Mouse (Mus musculus) ES-CJ7 (cell line): ENCODE results near the gene Vmn1r217.
"Not testable (repeated sequence)": the region's sequence is repeated elsewhere in the genome, so short reads cannot be mapped to it uniquely, and the experiment has no call there.

Source experiments
- DNase-seq: peaks from one replicate; pipeline ENCODE4 v3.0.0; 2011; ENCODE audit warnings: low read depth, low spot score

Vmn1r217 gene

GRCm38 (mm10) chr13:23118126-23118525 is at the start of gene Vmn1r217:
Gene Vmn1r217, minus strand, starts transcription at chr13:23118226.
- not testable (repeated sequence) for DNase-seq

GRCm38 (mm10) chr13:23166471-23166870 is 48.4 kb upstream of the Vmn1r217 start:
- DNase-seq: not testable (repeated sequence)

GRCm38 (mm10) chr13:23159012-23159411 is 41.0 kb upstream of the Vmn1r217 start, which contains the start of gene Vmn1r219:
Gene Vmn1r219, plus strand, starts transcription at chr13:23159312.
- no peak for DNase-seq

DNA sequence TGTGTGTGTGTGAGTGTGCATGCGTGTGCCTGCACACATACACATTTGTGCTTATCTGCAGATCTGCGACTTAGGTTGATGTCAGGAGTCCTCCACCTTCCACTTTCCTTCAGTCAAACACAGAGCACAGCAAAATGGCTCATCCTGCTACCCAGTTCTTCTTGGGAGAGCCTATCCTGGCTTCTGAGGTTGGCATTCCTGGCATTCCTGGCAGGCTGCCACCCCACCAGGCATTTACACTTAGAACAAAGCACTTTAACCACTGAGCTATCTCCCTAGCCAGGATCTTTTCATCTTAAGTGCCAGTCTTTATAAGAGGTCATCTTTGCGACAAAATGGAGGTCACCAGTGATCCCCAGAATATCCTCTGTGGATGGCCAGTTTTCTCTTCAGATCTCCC is 39.8 kb upstream of the Vmn1r217 start:
- peak; percentile 56 for DNase-seq

DNA sequence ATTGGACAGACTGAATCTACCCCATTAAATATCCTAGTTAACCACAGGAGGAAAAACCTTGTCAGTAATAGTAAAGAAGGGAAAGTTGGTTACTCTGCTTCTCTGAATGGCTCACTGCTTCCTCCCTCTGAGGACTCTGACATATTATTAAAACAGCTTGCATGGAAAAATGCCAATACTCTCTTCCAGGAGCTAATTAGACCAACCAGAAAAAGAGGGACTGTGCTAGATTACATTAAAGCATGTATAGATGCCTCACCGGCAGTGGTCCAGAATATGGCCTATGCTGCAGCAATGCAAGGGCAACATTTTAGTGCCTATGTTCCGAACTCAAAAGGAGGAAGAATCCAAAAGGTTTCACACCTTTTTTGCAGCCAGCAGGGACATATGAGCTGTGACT is 20.9 kb upstream of the Vmn1r217 start:
- no peak for DNase-seq

DNA sequence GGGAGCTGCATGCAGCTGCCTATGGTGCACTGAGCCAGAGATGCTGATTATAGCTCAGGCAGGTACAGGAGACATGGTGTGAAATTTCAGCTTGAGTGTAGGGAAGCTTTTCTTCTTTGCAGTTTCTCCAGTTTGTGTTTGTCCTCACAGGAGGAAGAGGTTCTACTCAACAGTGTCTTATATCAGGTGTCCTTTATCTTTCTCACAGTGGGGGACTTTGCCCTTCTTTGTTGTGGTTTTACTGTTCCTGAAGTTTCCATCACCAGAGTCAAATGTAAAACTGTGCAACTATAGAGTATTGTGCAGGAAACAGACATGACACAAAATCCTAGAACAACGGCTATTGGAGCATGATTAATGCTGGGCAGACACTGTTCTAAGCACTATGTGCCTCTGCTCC is 15.5 kb upstream of the Vmn1r217 start:
- no peak for DNase-seq

- DNase-seq: no peak
Observed at GRCm38 (mm10) chr13:23133099-23133498, 15.1 kb upstream of the Vmn1r217 start, which contains the start of gene Vmn1r218. Gene Vmn1r218, plus strand, starts transcription at chr13:23133155.

- no peak for DNase-seq
Observed at GRCm38 (mm10) chr13:23120611-23121010, 2.6 kb upstream of the Vmn1r217 start.

DNA sequence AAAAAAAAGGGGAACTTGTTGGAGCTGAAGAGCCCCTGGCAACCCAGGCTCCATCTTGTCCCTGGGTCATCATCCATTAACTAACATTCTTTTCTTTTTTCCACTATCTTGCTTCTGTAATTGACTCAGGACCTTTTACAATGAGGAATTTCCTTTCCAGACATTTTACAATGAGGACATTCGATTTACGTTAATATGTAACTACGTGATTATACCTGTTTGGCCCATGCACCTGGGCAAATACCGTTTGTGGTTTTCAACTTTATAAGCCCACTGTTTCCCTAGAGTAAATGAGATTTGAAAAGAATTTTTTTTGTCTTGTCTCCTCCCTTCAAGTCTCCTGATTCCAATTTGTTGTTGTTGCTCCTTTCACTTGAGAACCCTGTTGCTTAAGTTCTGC is 23.6 kb downstream of the Vmn1r217 start:
- DNase-seq: no peak

GRCm38 (mm10) chr13:23069312-23069711 is 48.7 kb downstream of the Vmn1r217 start:
- no peak for DNase-seq

DNA sequence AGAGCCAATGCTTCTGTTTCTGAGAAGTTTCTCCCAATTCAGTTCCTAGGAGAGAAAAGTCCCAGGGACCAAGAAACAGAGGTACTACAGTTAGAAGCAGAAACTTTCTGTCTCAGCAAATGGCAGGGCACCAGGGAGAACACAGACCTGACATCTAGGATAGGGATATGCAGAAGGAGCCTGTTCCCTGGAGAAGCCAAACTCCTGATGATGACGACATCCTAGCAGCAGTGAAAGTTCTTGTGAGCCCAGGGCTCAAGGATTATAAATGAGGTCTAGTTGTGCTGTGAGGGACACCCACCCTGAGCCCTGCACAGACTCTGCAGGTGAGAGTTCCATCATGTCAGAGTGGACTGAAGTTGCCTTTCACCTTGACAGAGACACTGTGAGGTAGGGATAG is 50.3 kb downstream of the Vmn1r217 start, which contains the start of gene Vmn1r215:
Vmn1r215 (plus strand) TSS at position 301 of the 400 bp plus-strand sequence.
- DNase-seq: no peak

DNA sequence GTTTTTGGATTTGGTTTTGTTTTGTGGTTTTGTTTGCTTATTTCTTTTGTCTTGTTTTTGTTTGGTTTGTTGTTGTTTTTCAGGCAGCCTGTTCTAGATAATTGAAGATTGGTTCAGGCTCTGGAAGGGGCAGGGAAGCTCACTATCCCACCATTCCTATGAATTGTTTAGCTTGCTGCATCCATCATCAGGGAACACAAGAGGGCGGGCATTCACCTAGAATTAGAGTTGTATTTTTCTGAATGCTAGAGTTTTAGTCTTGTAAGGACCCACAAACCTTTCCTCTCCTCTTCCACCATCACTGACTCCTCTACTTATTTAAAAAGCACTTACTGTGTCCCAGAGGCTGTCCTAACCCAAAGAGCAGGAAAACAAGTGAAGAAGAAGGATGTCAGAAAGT is 60.2 kb downstream of the Vmn1r217 start:
- peak; percentile 7 for DNase-seq
